Mouse (Mus musculus) CH12.LX (cell line): ENCODE data around the gene Tbc1d14. TPM values are rescaled to one million over a fixed set of nuclear protein-coding genes. Genes with fewer than 3 reads are reported as not detected.

Source experiments
- DNase-seq: peaks from one replicate; pipeline ENCODE4 v3.0.0-alpha.2; 2013; ENCODE audit errors: extremely low read depth
- H3K27ac ChIP-seq: 2 replicates; pipeline ENCODE4 v1.5.1; 2012; ENCODE audit warnings: low read depth, mild to moderate bottlenecking, control low read depth, moderate library complexity; ENCODE audit not compliant: insufficient read depth
- H3K27me3 ChIP-seq: replicated peaks from 2 replicates; pipeline ENCODE3; 2012; ENCODE audit warnings: inconsistent platforms
- H3K36me3 ChIP-seq, 2 experiments: replicated peaks in 1 of 2; 2 replicates each; pipeline versions ENCODE3 to v1.6.1; 2012; ENCODE audit warnings: inconsistent platforms in 1 of 2, low read length in 1 of 2, mild to moderate bottlenecking in 1 of 2, mixed read lengths in 1 of 2, moderate library complexity in 1 of 2; ENCODE audit not compliant: control insufficient read depth in 1 of 2, insufficient read depth in 1 of 2
- H3K4me1 ChIP-seq, 2 experiments: 2 replicates each; pipeline ENCODE4 v1.6.1; 2012; ENCODE audit warnings: inconsistent platforms in 1 of 2, moderate library complexity in 1 of 2; ENCODE audit not compliant: insufficient read depth in 2 of 2, control insufficient read depth in 1 of 2
- H3K4me2 ChIP-seq: 2 replicates; pipeline ENCODE4 v1.6.1; 2012; ENCODE audit warnings: low read depth, mild to moderate bottlenecking, control low read depth; ENCODE audit not compliant: poor library complexity, insufficient read depth, severe bottlenecking
- H3K4me3 ChIP-seq, 3 experiments: fragments of 150-350 bp in 1 of 3; sonication (generic) in 1 of 3; replicated peaks in 1 of 3; 2 replicates each; pipeline versions ENCODE3 to v1.5.1; 2011 to 2012; ENCODE audit warnings: low read depth in 2 of 3, low read length in 2 of 3, mild to moderate bottlenecking in 2 of 3, moderate library complexity in 2 of 3, control low read depth in 1 of 3, improper control_type of control experiment in 1 of 3, inconsistent platforms in 1 of 3, mixed read lengths in 1 of 3; ENCODE audit not compliant: poor library complexity in 1 of 3
- H3K79me2 ChIP-seq: replicated peaks from 2 replicates; pipeline ENCODE4 v1.6.1; 2012; ENCODE audit warnings: mild to moderate bottlenecking, moderate library complexity; ENCODE audit not compliant: control insufficient read depth, poor library complexity, insufficient read depth, severe bottlenecking; ENCODE audit errors: extremely low read depth
- H3K9ac ChIP-seq: 2 replicates; pipeline ENCODE4 v1.6.1; 2012; ENCODE audit warnings: low read depth, mild to moderate bottlenecking, control low read depth, moderate library complexity; ENCODE audit not compliant: insufficient read depth
- H3K9me3 ChIP-seq: replicated peaks from 2 replicates; pipeline ENCODE3; 2012; ENCODE audit warnings: low read length, inconsistent platforms, mixed read lengths
- BHLHE40 ChIP-seq: IDR thresholded peaks from 2 replicates; pipeline ENCODE4 v1.6.1; 2011; ENCODE audit warnings: mild to moderate bottlenecking, low read depth, low read length, improper control_type of control experiment
- CTCF ChIP-seq, 2 experiments: IDR thresholded peaks in 1 of 2; conservative IDR thresholded peaks in 1 of 2; 2 replicates each; pipeline ENCODE4 v1.5.1; 2011 to 2012; ENCODE audit warnings: low read depth in 2 of 2, low read length in 2 of 2, improper control_type of control experiment in 1 of 2, inconsistent platforms in 1 of 2, mild to moderate bottlenecking in 1 of 2, moderate library complexity in 1 of 2
- ELF1 ChIP-seq: IDR thresholded peaks from 2 replicates; pipeline ENCODE4 v1.6.1; 2014; ENCODE audit warnings: low read depth, mild to moderate bottlenecking, inconsistent platforms, low read length, improper control_type of control experiment
- ETS1 ChIP-seq: conservative IDR thresholded peaks from 2 replicates; pipeline ENCODE4 v1.6.1; 2012; ENCODE audit warnings: low read depth, mild to moderate bottlenecking, inconsistent platforms, low read length, improper control_type of control experiment, moderate library complexity
- GABPA ChIP-seq: IDR thresholded peaks from 2 replicates; pipeline ENCODE4 v1.6.1; 2012; ENCODE audit warnings: low read depth, low read length, improper control_type of control experiment, inconsistent platforms; ENCODE audit not compliant: insufficient replicate concordance
- IRF4 ChIP-seq: IDR thresholded peaks from 2 replicates; pipeline ENCODE4 v1.6.1; 2014; ENCODE audit warnings: low read depth, mild to moderate bottlenecking, inconsistent platforms, low read length, improper control_type of control experiment
- MAFK ChIP-seq: IDR thresholded peaks from 2 replicates; pipeline ENCODE4 v1.6.1; 2011; ENCODE audit warnings: low read length, improper control_type of control experiment; ENCODE audit not compliant: insufficient replicate concordance
- MEF2A ChIP-seq: IDR thresholded peaks from 2 replicates; pipeline ENCODE4 v1.6.1; 2014; ENCODE audit warnings: low read depth, mild to moderate bottlenecking, inconsistent platforms, low read length, improper control_type of control experiment, borderline replicate concordance
- MXI1 ChIP-seq: IDR thresholded peaks from 2 replicates; pipeline ENCODE4 v1.6.1; 2011; ENCODE audit warnings: mild to moderate bottlenecking, low read depth, low read length, improper control_type of control experiment
- MYC ChIP-seq: IDR thresholded peaks from 2 replicates; pipeline ENCODE4 v1.6.1; 2011; ENCODE audit warnings: low read depth, mild to moderate bottlenecking, improper control_type of control experiment, low read length
- NRF1 ChIP-seq: IDR thresholded peaks from 2 replicates; pipeline ENCODE4 v1.6.1; 2014; ENCODE audit warnings: low read depth, mild to moderate bottlenecking, inconsistent platforms, low read length, improper control_type of control experiment, moderate library complexity
- POLR2A ChIP-seq: IDR thresholded peaks from 2 replicates; pipeline ENCODE4 v1.6.1; 2011; ENCODE audit warnings: low read depth, mild to moderate bottlenecking, improper control_type of control experiment, low read length
- POLR2AphosphoS2 ChIP-seq: IDR thresholded peaks from 2 replicates; pipeline ENCODE4 v1.6.1; 2011; ENCODE audit warnings: low read depth, low read length, improper control_type of control experiment
- RAD21 ChIP-seq: IDR thresholded peaks from 2 replicates; pipeline ENCODE4 v1.6.1; 2011; ENCODE audit warnings: low read depth, mild to moderate bottlenecking, low read length, improper control_type of control experiment, moderate library complexity
- TBP ChIP-seq: conservative IDR thresholded peaks from 2 replicates; pipeline ENCODE4 v1.6.1; 2011; ENCODE audit warnings: low read depth, low read length, improper control_type of control experiment
- TCF12 ChIP-seq: IDR thresholded peaks from 2 replicates; pipeline ENCODE4 v1.6.1; 2014; ENCODE audit warnings: low read depth, mild to moderate bottlenecking, inconsistent platforms, low read length, improper control_type of control experiment
- USF2 ChIP-seq: conservative IDR thresholded peaks from 2 replicates; pipeline ENCODE4 v1.6.1; 2011; ENCODE audit warnings: low read depth, low read length, improper control_type of control experiment
- ZC3H11A ChIP-seq: IDR thresholded peaks from 2 replicates; pipeline ENCODE4 v1.6.1; 2012; ENCODE audit warnings: low read depth, mild to moderate bottlenecking, inconsistent platforms, low read length, improper control_type of control experiment
- ZNF384 ChIP-seq: IDR thresholded peaks from 2 replicates; pipeline ENCODE4 v1.6.1; 2012; ENCODE audit warnings: low read depth, low read length, improper control_type of control experiment, inconsistent platforms
- dilution Hi-C: fragments of 300-500 bp; cut with MboI; formaldehyde crosslinking; loops from 2 replicates; pipeline ENCODE4 v1.14.3; 2020; ENCODE audit warnings: low sequenced_read_pairs; ENCODE audit not compliant: extremely low pct_unique_long_range_greater_than_20kb, extremely low pct_ligation_motif_present
- in situ Hi-C: fragments of 300-500 bp; cut with MboI; formaldehyde crosslinking; loops from 3 replicates; pipeline ENCODE4 v1.14.3; 2019; ENCODE audit warnings: low sequenced_read_pairs, low pct_ligation_motif_present, low pct_unique_long_range_greater_than_20kb, mixed read lengths
- polyA plus RNA-seq: library from polyadenylated mRNA; unstranded; fragments of >175 nt; gene quantifications from 2 replicates; pipeline ENCODE4 v1.2.1, GENCODE M21; 2012; ENCODE audit warnings: low read depth; ENCODE audit not compliant: insufficient read length
- total RNA-seq, 2 experiments: library from RNA; depleted of rRNA; stranded (reverse); fragments of 300-350 nt in 1 of 2; fragments of >200 nt in 1 of 2; gene quantifications; 2 replicates each; pipeline ENCODE4 v1.2.3; 2012 to 2014

The Tbc1d14 gene
- total and polyA plus RNA-seq, 3 experiments: 5.7 to 29.1 (median 10.1) TPM

DNA sequence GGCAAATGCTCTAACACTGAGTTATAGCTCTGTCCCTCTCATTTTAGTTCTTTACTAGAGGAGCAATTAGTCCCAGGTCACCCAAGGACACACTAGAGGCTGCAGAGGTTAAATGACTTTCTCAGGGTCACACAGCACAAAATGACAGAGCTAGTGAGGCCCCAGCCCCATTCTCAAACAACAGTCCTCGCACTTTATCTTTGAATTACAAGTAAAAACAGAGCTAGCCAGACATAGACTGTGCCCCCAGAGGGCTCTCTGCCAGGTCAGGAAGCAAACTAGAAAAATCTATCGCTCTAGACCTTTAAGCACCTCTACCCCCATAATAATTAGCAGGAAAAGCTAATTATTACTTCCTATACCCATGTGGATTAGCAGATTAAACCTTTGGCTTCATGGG, 25.4 kb downstream of the Tbc1d14 start:
- Histone ChIP-seq H3K4me3 (no peak overlapping the region), H3K79me2 (peaks cover 18% of the 10 kb centered on the region), H3K4me2 (no peak overlapping the region), H3K4me1 (peaks cover 25 to 70% of the 10 kb centered on the region in 2 experiments), H3K36me3 (peaks cover 28 to 62% of the 10 kb centered on the region in 2 experiments), H3K9me3 (peaks cover 14% of the 10 kb centered on the region), H3K27ac (no peak overlapping the region), H3K9ac (no peak overlapping the region), H3K27me3 (no peaks in the 10 kb centered on the region)
- TF ChIP-seq POLR2A (no peak), NRF1 (no peak), MAFK (no peak), RAD21 (no peak), CTCF (conservative IDR thresholded peaks at IDR 0.05 in 1 of 2, IDR thresholded peaks at IDR 0.05 in 1 of 2; ENCODE audit: low read depth in 2 of 2, low read length in 2 of 2) (no peak), ELF1 (no peak), IRF4 (no peak), TBP (no peak), ZC3H11A (no peak), MEF2A (no peak)
- in situ Hi-C loops (no loop called here), dilution Hi-C loops (no loop called here)
- no peak for DNase-seq

GRCm38 (mm10) chr5:36564530-36564929, 28.5 kb downstream of the Tbc1d14 start:
- no peak for TF ChIP-seq TCF12
- TF ChIP-seq MXI1: no peak
- TF ChIP-seq BHLHE40: no peak
- no peak for TF ChIP-seq ZNF384
- no peak for TF ChIP-seq MAFK
- no peak for TF ChIP-seq NRF1
- TF ChIP-seq USF2: no peak
- TF ChIP-seq TBP: no peak
- no peak for TF ChIP-seq POLR2AphosphoS2
- TF ChIP-seq ETS1: no peak
- TF ChIP-seq GABPA: no peak
- no peak for TF ChIP-seq MYC
- no peak overlapping the region for H3K4me3 ChIP-seq
- peaks cover 37 to 82% of the 10 kb centered on the region in 2 experiments for H3K4me1 ChIP-seq
- in situ Hi-C loops (no loop called here), dilution Hi-C loops (no loop called here)
- no peaks in the 10 kb centered on the region for H3K27me3 ChIP-seq
- H3K9me3 ChIP-seq: no peaks in the 10 kb centered on the region
- no peak for DNase-seq
- no peak overlapping the region for H3K9ac ChIP-seq
- no peak overlapping the region for H3K4me2 ChIP-seq
- peaks cover 15% of the 10 kb centered on the region for H3K79me2 ChIP-seq
- H3K27ac ChIP-seq: no peak overlapping the region
- peaks cover 3 to 40% of the 10 kb centered on the region in 2 experiments for H3K36me3 ChIP-seq
